Mouse (Mus musculus) myocyte (in vitro differentiated cells): ENCODE measurements at regions not wholly inside any gene's neighbourhood (a gene's known extent, or its start where the extent isn't known, plus 50 kb on each side); places are given as distances from the start of the nearest gene placed in this dataset.

Experiments used
- E2F4 ChIP-seq: IDR thresholded peaks from one replicate; pipeline ENCODE4 v1.6.1; 2011; ENCODE audit warnings: mild to moderate bottlenecking, control low read depth, moderate library complexity; ENCODE audit not compliant: insufficient read depth
- POLR2A ChIP-seq: IDR thresholded peaks from one replicate; pipeline ENCODE4 v1.6.1; 2011; ENCODE audit warnings: low read depth, mild to moderate bottlenecking, control low read depth, moderate library complexity; ENCODE audit not compliant: insufficient read length
- REST ChIP-seq: IDR thresholded peaks from one replicate; pipeline ENCODE4 v1.6.1; 2011; ENCODE audit warnings: mild to moderate bottlenecking, control low read depth, moderate library complexity; ENCODE audit not compliant: insufficient read depth, insufficient read length
- SRF ChIP-seq: IDR thresholded peaks from one replicate; pipeline ENCODE4 v1.6.1; 2011; ENCODE audit warnings: low read depth; ENCODE audit not compliant: control insufficient read depth, insufficient read length
- TCF12 ChIP-seq: IDR thresholded peaks from one replicate; pipeline ENCODE4 v1.6.1; 2011; ENCODE audit warnings: mild to moderate bottlenecking, control low read depth; ENCODE audit not compliant: poor library complexity, insufficient read depth, severe bottlenecking
- TCF3 ChIP-seq: IDR thresholded peaks from one replicate; pipeline ENCODE4 v1.6.1; 2011; ENCODE audit warnings: low read depth, control low read depth; ENCODE audit not compliant: insufficient read length
- USF1 ChIP-seq: IDR thresholded peaks from one replicate; pipeline ENCODE4 v1.6.1; 2011; ENCODE audit warnings: low read depth, mild to moderate bottlenecking, control low read depth, moderate library complexity

DNA sequence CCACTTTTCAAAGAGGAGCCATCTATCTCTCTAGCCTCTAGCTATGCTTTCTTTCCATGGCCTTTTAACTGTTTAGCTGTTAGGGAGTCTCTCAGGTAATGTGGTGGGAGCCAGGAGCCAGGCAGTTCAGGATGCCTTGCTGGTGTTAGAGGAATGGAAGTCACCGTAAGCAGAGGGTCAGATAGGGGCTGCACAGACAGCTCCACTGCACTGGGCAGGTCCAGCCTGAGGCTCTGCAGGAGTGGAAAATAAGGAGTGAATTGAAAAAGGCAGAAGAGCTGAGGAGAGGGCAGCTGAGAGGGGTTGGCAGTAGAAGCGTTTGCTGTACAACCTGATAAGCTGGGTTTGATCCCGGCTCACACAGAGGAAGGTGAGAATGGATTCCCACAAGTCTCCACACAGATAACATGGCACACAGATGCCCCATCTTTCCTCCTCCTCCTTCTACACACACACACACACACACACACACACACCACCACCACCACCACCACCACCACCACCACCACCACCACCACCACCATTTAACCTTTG is 51.3 kb upstream of the Cpsf6 start:
- TF ChIP-seq REST (no peak), TCF12 (no peak), POLR2A (no peak), E2F4 (no peak), TCF3 (no peak), SRF (no peak), USF1 (no peak)
